Mouse (Mus musculus): ENCODE measurements at regions not wholly inside any gene's neighbourhood (a gene's known extent, or its start where the extent isn't known, plus 50 kb on each side); places are given as distances from the start of the nearest gene placed in this dataset.

GRCm38 (mm10) chr13:90464051-90464450, 374.6 kb upstream of the Xrcc4 start:
- TF ChIP-seq POLR2A (IDR thresholded peaks at IDR 0.05; ENCODE audit: insufficient read depth, low read length), result no peak
- no peak for TF ChIP-seq CTCF (IDR thresholded peaks at IDR 0.05; ENCODE audit: low read depth, low read length)
